In the genomic region with DNA sequence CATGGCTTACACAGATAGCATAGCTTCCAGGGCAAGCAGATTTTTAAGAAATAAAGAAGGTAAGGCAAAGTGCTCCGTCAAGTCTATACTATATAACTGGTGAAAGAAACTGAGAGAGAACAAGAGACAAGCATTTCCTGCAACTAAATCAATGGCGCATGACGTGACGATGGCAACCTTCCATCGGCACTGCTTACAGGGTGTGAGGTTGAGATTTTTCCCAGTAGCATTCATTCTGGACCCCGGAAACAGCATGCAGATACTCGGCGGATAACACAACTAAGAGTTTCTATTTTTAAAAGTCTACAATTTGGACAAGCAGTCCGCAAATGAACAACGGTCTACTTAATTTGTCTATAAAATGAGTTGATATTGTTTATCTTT, we compare ENCODE assay signal across 8 mouse cellular contexts.
"Had no signal": no experiment of that assay in that cellular context is flagged by ENCODE, and none has a peak within 500 bp of the region (broad histone marks: within the 10 kb centered on the region; RNA-seq: fewer than 3 reads in every experiment).

No protein-coding gene starts in this region.

- H3K4me2 ChIP-seq: limb, embryonic 15.5 days; liver, embryonic 12.5 days; lung, embryonic 15.5 days; neural tube, embryonic 12.5 days had no signal

- H3K36me3 ChIP-seq: limb, embryonic 15.5 days; liver, embryonic 12.5 days; lung, embryonic 15.5 days; midbrain, embryonic 10.5 days; neural tube, embryonic 12.5 days had no signal

- ATAC-seq: liver, embryonic 12.5 days had no signal

- DNase-seq: midbrain, embryonic 14.5 days; thymus, postnatal 4 days had no signal

- H3K9me3 ChIP-seq: limb, embryonic 15.5 days; liver, embryonic 12.5 days; lung, embryonic 15.5 days; midbrain, embryonic 10.5 days; neural tube, embryonic 12.5 days had no signal

- H3K27ac ChIP-seq: limb, embryonic 15.5 days; liver, embryonic 12.5 days; lung, embryonic 15.5 days; midbrain, embryonic 10.5 days; neural tube, embryonic 12.5 days; stomach, postnatal 0 days had no signal

- H3K27me3 ChIP-seq: limb, embryonic 15.5 days; liver, embryonic 12.5 days; lung, embryonic 15.5 days; neural tube, embryonic 12.5 days had no signal

- H3K9ac ChIP-seq: limb, embryonic 15.5 days; liver, embryonic 12.5 days; lung, embryonic 15.5 days; neural tube, embryonic 12.5 days had no signal

- H3K4me3 ChIP-seq: limb, embryonic 15.5 days; liver, embryonic 12.5 days; lung, embryonic 15.5 days; midbrain, embryonic 10.5 days; neural tube, embryonic 12.5 days had no signal

- H3K4me1 ChIP-seq: limb, embryonic 15.5 days; midbrain, embryonic 10.5 days; neural tube, embryonic 12.5 days had no signal
